Mouse (Mus musculus) stomach, postnatal 0 days (tissue): ENCODE measurements at regions not wholly inside any gene's neighbourhood (a gene's known extent, or its start where the extent isn't known, plus 50 kb on each side); places are given as distances from the start of the nearest gene placed in this dataset.
"Not testable (repeated sequence)": the region's sequence is repeated elsewhere in the genome, so short reads cannot be mapped to it uniquely, and the experiment has no call there.

Source experiments
- CTCF ChIP-seq: IDR thresholded peaks from 2 replicates; pipeline ENCODE4 v1.5.1; 2016; ENCODE audit warnings: antibody characterized with exemption, low read depth, mild to moderate bottlenecking, moderate library complexity
- EP300 ChIP-seq: optimal IDR thresholded peaks from 2 replicates; pipeline ENCODE3; 2016; ENCODE audit warnings: antibody characterized with exemption

GRCm38 (mm10) chr9:83718084-83718483 lies 88.0 kb downstream of the Elovl4 start:
- not testable (repeated sequence) for TF ChIP-seq CTCF, EP300
